Mouse (Mus musculus) heart, adult 2 months (tissue): ENCODE data around the gene Rnf126.
A peak's percentile ranks its signal among the peaks of the same experiment; 100 is the strongest.

Experiments used
- CTCF ChIP-seq: fragments of 200-600 bp; IDR thresholded peaks from 2 replicates; pipeline ENCODE4 v1.8.1; 2022; ENCODE audit warnings: antibody characterized with exemption, mild to moderate bottlenecking, moderate library complexity
- EP300 ChIP-seq: fragments of 200-500 bp; IDR thresholded peaks from 2 replicates; pipeline ENCODE4 v1.6.1; 2011; ENCODE audit warnings: low read depth, low read length, control low read depth; ENCODE audit not compliant: insufficient read depth
- POLR2A ChIP-seq: fragments of 200-500 bp; IDR thresholded peaks from 2 replicates; pipeline ENCODE4 v1.6.1; 2011; ENCODE audit warnings: mild to moderate bottlenecking, low read depth, low read length, control low read depth; ENCODE audit not compliant: insufficient read depth

DNA sequence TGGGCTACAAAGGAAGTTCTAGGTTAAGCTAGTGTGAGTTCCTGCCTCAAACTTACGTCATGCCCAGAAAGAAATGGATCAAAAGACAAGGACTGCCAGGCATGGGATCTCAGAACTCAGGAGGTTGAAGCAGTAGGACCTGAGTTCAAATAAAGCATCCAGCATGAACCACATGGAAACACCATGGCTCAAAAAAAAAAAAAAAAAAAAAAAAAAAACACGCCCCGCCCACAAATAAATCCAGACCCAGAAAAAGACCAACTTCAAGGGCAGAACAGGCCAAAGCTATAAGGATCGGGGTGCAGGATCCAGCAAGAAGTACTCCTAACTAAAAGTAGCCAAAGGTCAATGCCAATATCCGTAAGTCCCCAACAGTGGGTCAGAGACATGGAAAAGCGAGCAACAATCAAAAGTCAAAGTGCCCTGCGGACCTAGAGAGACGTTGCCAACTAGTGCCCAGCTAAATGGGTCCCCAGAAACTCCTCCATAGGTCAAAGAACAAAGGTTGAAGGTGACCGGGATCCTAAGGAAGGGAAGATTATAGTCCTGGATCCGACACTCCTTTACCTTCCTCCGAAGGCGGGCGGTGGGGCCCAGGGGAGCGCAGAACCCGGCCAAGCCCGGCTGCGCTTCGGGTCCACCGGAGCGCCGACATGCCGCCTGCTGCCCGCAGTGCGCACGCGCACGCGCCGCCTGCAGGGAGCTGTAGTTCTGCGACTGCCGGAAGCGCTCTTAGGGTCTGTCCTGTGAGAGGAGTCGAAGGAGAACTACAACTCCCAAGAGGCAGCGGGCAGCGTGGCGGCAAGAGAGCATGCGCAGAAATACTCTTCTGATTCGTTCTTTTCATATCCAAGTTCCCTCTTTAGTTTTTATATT, 20.6 kb downstream of the Rnf126 start, which contains the start of gene Polrmt:
- peak; percentile 75 for TF ChIP-seq CTCF
- TF ChIP-seq EP300 = no peak
- TF ChIP-seq POLR2A = peak; percentile 74
